Mouse (Mus musculus) midbrain, embryonic 15.5 days (tissue): Measurements from ENCODE around the gene Reck. TPM values are rescaled to one million over a fixed set of nuclear protein-coding genes. Genes with fewer than 3 reads are reported as not detected.

ENCODE experiments used
- ATAC-seq: fragments of 200-750 bp; cut with Nextera tagmentation; replicated peaks from 2 replicates; pipeline ENCODE4 v1.8.0; 2017; ENCODE audit warnings: moderate TSS enrichment
- H3K27ac ChIP-seq: fragments of 300-500 bp; sonication (generic); 2 replicates; pipeline ENCODE4 v1.5.1; 2015; ENCODE audit warnings: mild to moderate bottlenecking, inconsistent platforms
- H3K27me3 ChIP-seq: fragments of 300-500 bp; sonication (generic); replicated peaks from 2 replicates; pipeline ENCODE4 v1.6.1; 2015; ENCODE audit warnings: inconsistent platforms
- H3K36me3 ChIP-seq: fragments of 300-500 bp; sonication (generic); replicated peaks from 2 replicates; pipeline ENCODE4 v1.6.1; 2015; ENCODE audit warnings: inconsistent platforms
- H3K4me1 ChIP-seq: fragments of 300-500 bp; sonication (generic); 2 replicates; pipeline ENCODE4 v1.6.1; 2015; ENCODE audit warnings: inconsistent platforms
- H3K4me2 ChIP-seq: fragments of 300-500 bp; sonication (generic); 2 replicates; pipeline ENCODE4 v1.6.1; 2015; ENCODE audit warnings: inconsistent platforms, mild to moderate bottlenecking, moderate library complexity
- H3K4me3 ChIP-seq: fragments of 300-500 bp; sonication (generic); 2 replicates; pipeline ENCODE4 v1.5.1; 2015; ENCODE audit warnings: mild to moderate bottlenecking, inconsistent platforms
- H3K9ac ChIP-seq: fragments of 300-500 bp; sonication (generic); 2 replicates; pipeline ENCODE4 v1.6.1; 2015; ENCODE audit warnings: mild to moderate bottlenecking, inconsistent platforms
- H3K9me3 ChIP-seq: fragments of 300-500 bp; sonication (generic); 2 replicates; pipeline ENCODE4 v1.6.1; 2016; ENCODE audit warnings: inconsistent platforms
- WGBS: fragments of 180-500 bp; shearing (Covaris S2); methylation state at CpG from one replicate; pipeline ENCODE4 v1.1.7; 2015; ENCODE audit warnings: mixed read lengths; 5-methylcytosine and 5-hydroxymethylcytosine counted together
- polyA plus RNA-seq: library from polyadenylated mRNA; unstranded; fragments of >200 nt; fragmentation: Nextera tagmentation; extraction: Ambion mirVana; gene quantifications from 2 replicates; pipeline ENCODE4 v1.2.1, GENCODE M21; 2015

The Reck gene
- polyA plus RNA-seq, 1 experiment from 2014 or later: 7.0 TPM

GRCm38 (mm10) chr4:43869821-43870220, 5.5 kb upstream of the Reck start:
- no peak for ATAC-seq
- Histone ChIP-seq H3K9me3 (no peaks in the 10 kb centered on the region), H3K9ac (no peak overlapping the region), H3K4me1 (peaks cover 2% of the 10 kb centered on the region), H3K36me3 (no peaks in the 10 kb centered on the region), H3K27ac (no peak overlapping the region), H3K27me3 (no peaks in the 10 kb centered on the region), H3K4me2 (no peak overlapping the region), H3K4me3 (no peak overlapping the region)
- 88% methylated on average over 10 of the region's 10 CpGs for WGBS

- Histone ChIP-seq H3K9me3 (no peaks in the 10 kb centered on the region), H3K27me3 (no peaks in the 10 kb centered on the region), H3K27ac (peak overlapping the region; percentile 66; the same call in 1 of the 2 replicates), H3K36me3 (no peaks in the 10 kb centered on the region), H3K4me2 (peak overlapping the region; percentile 89), H3K4me1 (peaks cover 23% of the 10 kb centered on the region), H3K9ac (peak overlapping the region; percentile 62; the same call in 1 of the 2 replicates), H3K4me3 (peak overlapping the region; percentile 65)
- no peak for ATAC-seq
- WGBS: 40% methylated on average over 7 of the region's 7 CpGs
These were observed 829 bp upstream of the Reck start for GRCm38 (mm10) chr4:43874501-43874900.

- H3K4me3 ChIP-seq: peak overlapping the region; percentile 65
- H3K27me3 ChIP-seq: no peaks in the 10 kb centered on the region
- H3K36me3 ChIP-seq: no peaks in the 10 kb centered on the region
- ATAC-seq: peak; percentile 65
- 0% methylated on average over 20 of the region's 20 CpGs for WGBS
- H3K27ac ChIP-seq: peak overlapping the region; percentile 70
- peak overlapping the region; percentile 89 for H3K4me2 ChIP-seq
- peak overlapping the region; percentile 62 for H3K9ac ChIP-seq
- H3K4me1 ChIP-seq: peaks cover 23% of the 10 kb centered on the region
- no peaks in the 10 kb centered on the region for H3K9me3 ChIP-seq
These were observed 635 bp downstream of the Reck start for GRCm38 (mm10) chr4:43875919-43876411.

GRCm38 (mm10) chr4:43877230-43877629, 1.9 kb downstream of the Reck start:
- Histone ChIP-seq H3K9ac (no peak overlapping the region), H3K4me3 (no peak overlapping the region), H3K4me1 (peaks cover 23% of the 10 kb centered on the region), H3K9me3 (no peaks in the 10 kb centered on the region), H3K27me3 (no peaks in the 10 kb centered on the region), H3K27ac (no peak overlapping the region), H3K4me2 (peak overlapping the region; percentile 89; the same call in 1 of the 2 replicates), H3K36me3 (no peaks in the 10 kb centered on the region)
- no peak for ATAC-seq
- 89% methylated on average over 1 of the region's 1 CpGs for WGBS

GRCm38 (mm10) chr4:43878121-43878776, 2.9 kb downstream of the Reck start:
- Histone ChIP-seq H3K4me1 (peaks cover 23% of the 10 kb centered on the region), H3K9me3 (no peaks in the 10 kb centered on the region), H3K36me3 (no peaks in the 10 kb centered on the region), H3K4me2 (no peak overlapping the region), H3K9ac (no peak overlapping the region), H3K27me3 (no peaks in the 10 kb centered on the region), H3K27ac (no peak overlapping the region), H3K4me3 (no peak overlapping the region)
- WGBS: 22% methylated on average over 5 of the region's 5 CpGs
- no peak for ATAC-seq

GRCm38 (mm10) chr4:43879566-43879965, 4.2 kb downstream of the Reck start:
- Histone ChIP-seq H3K27me3 (no peaks in the 10 kb centered on the region), H3K4me1 (peaks cover 31% of the 10 kb centered on the region), H3K36me3 (no peaks in the 10 kb centered on the region), H3K9me3 (no peaks in the 10 kb centered on the region), H3K9ac (no peak overlapping the region), H3K4me3 (no peak overlapping the region), H3K27ac (no peak overlapping the region), H3K4me2 (no peak overlapping the region)
- 81% methylated on average over 6 of the region's 6 CpGs for WGBS
- ATAC-seq: no peak

- no peak overlapping the region for H3K4me3 ChIP-seq
- no peaks in the 10 kb centered on the region for H3K36me3 ChIP-seq
- peak overlapping the region; percentile 56; the same call in 1 of the 2 replicates for H3K27ac ChIP-seq
- H3K9ac ChIP-seq: peak overlapping the region; percentile 22; the same call in 1 of the 2 replicates
- H3K9me3 ChIP-seq: no peaks in the 10 kb centered on the region
- ATAC-seq: no peak
- no peaks in the 10 kb centered on the region for H3K27me3 ChIP-seq
- peaks cover 15% of the 10 kb centered on the region for H3K4me1 ChIP-seq
- H3K4me2 ChIP-seq: no peak overlapping the region
- 44% methylated on average over 4 of the region's 4 CpGs for WGBS
These were observed 8.9 kb downstream of the Reck start for GRCm38 (mm10) chr4:43884196-43884595.

- Histone ChIP-seq H3K27me3 (no peaks in the 10 kb centered on the region), H3K9me3 (no peaks in the 10 kb centered on the region), H3K4me3 (no peak overlapping the region), H3K9ac (no peak overlapping the region), H3K4me2 (no peak overlapping the region), H3K4me1 (no peaks in the 10 kb centered on the region), H3K27ac (no peak overlapping the region), H3K36me3 (no peaks in the 10 kb centered on the region)
- WGBS: 91% methylated on average over 3 of the region's 3 CpGs
- ATAC-seq: no peak
These were observed 15.9 kb downstream of the Reck start for GRCm38 (mm10) chr4:43891247-43891646.

- H3K27ac ChIP-seq: no peak overlapping the region
- no peak overlapping the region for H3K4me3 ChIP-seq
- ATAC-seq: no peak
- no peak overlapping the region for H3K9ac ChIP-seq
- no peaks in the 10 kb centered on the region for H3K27me3 ChIP-seq
- no peaks in the 10 kb centered on the region for H3K9me3 ChIP-seq
- H3K4me1 ChIP-seq: no peaks in the 10 kb centered on the region
- H3K36me3 ChIP-seq: peaks cover 5% of the 10 kb centered on the region
- H3K4me2 ChIP-seq: no peak overlapping the region
These were observed 21.9 kb downstream of the Reck start for GRCm38 (mm10) chr4:43897209-43897608.

GRCm38 (mm10) chr4:43899197-43899596, 23.9 kb downstream of the Reck start:
- no peak overlapping the region for H3K4me3 ChIP-seq
- peaks cover 6% of the 10 kb centered on the region for H3K36me3 ChIP-seq
- no peak overlapping the region for H3K9ac ChIP-seq
- no peaks in the 10 kb centered on the region for H3K9me3 ChIP-seq
- no peak overlapping the region for H3K27ac ChIP-seq
- H3K4me1 ChIP-seq: no peaks in the 10 kb centered on the region
- H3K4me2 ChIP-seq: no peak overlapping the region
- no peak for ATAC-seq
- no peaks in the 10 kb centered on the region for H3K27me3 ChIP-seq
- 85% methylated on average over 8 of the region's 8 CpGs for WGBS

- H3K9me3 ChIP-seq: no peaks in the 10 kb centered on the region
- WGBS: 82% methylated on average over 7 of the region's 7 CpGs
- no peaks in the 10 kb centered on the region for H3K4me1 ChIP-seq
- H3K4me2 ChIP-seq: no peak overlapping the region
- ATAC-seq: no peak
- no peak overlapping the region for H3K4me3 ChIP-seq
- no peak overlapping the region for H3K27ac ChIP-seq
- no peaks in the 10 kb centered on the region for H3K27me3 ChIP-seq
- no peak overlapping the region for H3K9ac ChIP-seq
- peaks cover 6% of the 10 kb centered on the region for H3K36me3 ChIP-seq
These were observed 28.4 kb downstream of the Reck start for GRCm38 (mm10) chr4:43903690-43904089.

GRCm38 (mm10) chr4:43906443-43906842, 31.1 kb downstream of the Reck start:
- Histone ChIP-seq H3K36me3 (peaks cover 6% of the 10 kb centered on the region), H3K27ac (no peak overlapping the region), H3K4me1 (no peaks in the 10 kb centered on the region), H3K9me3 (no peaks in the 10 kb centered on the region), H3K4me2 (no peak overlapping the region), H3K27me3 (no peaks in the 10 kb centered on the region), H3K4me3 (no peak overlapping the region), H3K9ac (no peak overlapping the region)
- ATAC-seq: no peak
- WGBS: 31% methylated on average over 6 of the region's 6 CpGs

GRCm38 (mm10) chr4:43918221-43918620, 42.9 kb downstream of the Reck start:
- ATAC-seq: no peak
- Histone ChIP-seq H3K36me3 (peaks cover 3% of the 10 kb centered on the region; the same call in 1 of the 2 replicates), H3K4me2 (no peak overlapping the region), H3K27me3 (no peaks in the 10 kb centered on the region), H3K9me3 (no peaks in the 10 kb centered on the region), H3K9ac (no peak overlapping the region), H3K27ac (no peak overlapping the region), H3K4me3 (no peak overlapping the region), H3K4me1 (no peaks in the 10 kb centered on the region)
- 95% methylated on average over 5 of the region's 5 CpGs for WGBS
